Mouse (Mus musculus): ENCODE results near the gene Clta. TPM values are rescaled to one million over a fixed set of nuclear protein-coding genes. Genes with fewer than 3 reads are reported as not detected.

The Clta gene
- polyA plus RNA-seq (2012; rRNA removed), result 540 and 597 TPM in 2 replicates

DNA sequence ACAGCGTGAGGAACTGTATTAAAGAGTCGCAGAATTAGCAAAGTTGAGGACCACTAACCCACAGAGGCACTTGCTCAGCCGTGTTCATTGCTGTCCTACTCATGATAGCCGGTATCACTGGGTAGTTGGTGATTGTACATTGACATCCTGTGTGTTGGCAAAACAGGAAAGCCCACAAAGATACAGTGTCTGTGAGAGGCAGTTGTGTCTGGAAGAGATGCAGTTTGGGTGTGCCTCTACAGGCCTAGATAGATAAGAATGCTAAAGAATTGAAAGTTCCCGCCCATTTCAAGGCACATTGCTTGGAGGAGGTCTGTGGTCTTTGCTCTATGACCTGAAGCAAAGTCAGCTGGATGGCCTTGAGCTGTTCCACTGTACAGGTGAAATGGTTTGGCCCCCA, at the start of gene Clta:
Gene Clta (plus strand): TSS at position 327 of the 400 bp plus-strand sequence.

GRCm38 (mm10) chr4:43957292-43957845, 46.9 kb upstream of the Clta start, which contains the start of gene Glipr2:
Gene Glipr2 (plus strand): TSS chr4:43957401.

GRCm38 (mm10) chr4:43983181-43983580, 21.1 kb upstream of the Clta start, which contains the start of gene Ccin:
Gene Ccin (plus strand): TSS chr4:43983483.

Other genes starting within 250 kb of the Clta start
- gene Olfr159, start 233.4 kb upstream of the Clta start, polyA plus RNA-seq (2012; rRNA removed), result not detected in 2 replicates
- not detected in 2 replicates for gene Olfr156, start 180.6 kb upstream of the Clta start, polyA plus RNA-seq (2012; rRNA removed)
- gene Olfr157, start 164.3 kb upstream of the Clta start, polyA plus RNA-seq (2012; rRNA removed), result not detected in 2 replicates
- not detected in 2 replicates for gene Olfr155, start 152.9 kb upstream of the Clta start, polyA plus RNA-seq (2012; rRNA removed)
- gene Reck, start 128.9 kb upstream of the Clta start, polyA plus RNA-seq (2012; rRNA removed), result 9.9 and 10.3 TPM in 2 replicates
- 20.1 TPM in 2 replicates for gene Glipr2, start 47.1 kb upstream of the Clta start, polyA plus RNA-seq (2012; rRNA removed)
- 0.16 and 0.26 TPM in 2 replicates for gene Ccin, start 21.0 kb upstream of the Clta start, polyA plus RNA-seq (2012; rRNA removed)
- 16.4 and 16.6 TPM in 2 replicates for gene Gne, start 79.7 kb downstream of the Clta start, polyA plus RNA-seq (2012; rRNA removed)
- 130 and 150 TPM in 2 replicates for gene Rnf38, start 229.3 kb downstream of the Clta start, polyA plus RNA-seq (2012; rRNA removed)

Measured in central nervous system, embryonic 18 days (tissue).